Mouse (Mus musculus) midbrain, postnatal 0 days (tissue): ENCODE data around the gene Gm10638. TPM values are rescaled to one million over a fixed set of nuclear protein-coding genes. Genes with fewer than 3 reads are reported as not detected.

Source experiments
- ATAC-seq: fragments of 200-750 bp; cut with Nextera tagmentation; 2 replicates; pipeline ENCODE4 v1.8.0; 2017; ENCODE audit warnings: moderate number of reproducible peaks, mild to moderate bottlenecking, moderate TSS enrichment, moderate library complexity; ENCODE audit not compliant: low FRiP score
- DNase-seq: peaks from one replicate; pipeline ENCODE4 v3.0.0-alpha.2; 2015; ENCODE audit warnings: low spot score
- H3K27ac ChIP-seq: fragments of 300-500 bp; sonication (generic); 2 replicates; pipeline ENCODE4 v1.5.1; 2014; ENCODE audit warnings: low read depth, mild to moderate bottlenecking, low read length, mixed read lengths
- H3K27me3 ChIP-seq: fragments of 300-500 bp; sonication (generic); 2 replicates; pipeline ENCODE4 v1.6.1; 2014; ENCODE audit warnings: low read length, control low read depth, mixed read lengths; ENCODE audit not compliant: insufficient read depth
- H3K36me3 ChIP-seq: fragments of 300-500 bp; sonication (generic); 2 replicates; pipeline ENCODE4 v1.6.1; 2014; ENCODE audit warnings: low read length, control low read depth, mixed read lengths; ENCODE audit not compliant: insufficient read depth
- H3K4me1 ChIP-seq: fragments of 300-500 bp; sonication (generic); 2 replicates; pipeline ENCODE4 v1.6.1; 2014; ENCODE audit warnings: mild to moderate bottlenecking, control low read depth, antibody characterized with exemption, low read length, mixed read lengths; ENCODE audit not compliant: insufficient read depth
- H3K4me2 ChIP-seq: fragments of 300-500 bp; sonication (generic); 2 replicates; pipeline ENCODE4 v1.6.1; 2014; ENCODE audit warnings: low read depth, mild to moderate bottlenecking, low read length, mixed read lengths; ENCODE audit not compliant: poor library complexity, severe bottlenecking
- H3K4me3 ChIP-seq: fragments of 300-500 bp; sonication (generic); 2 replicates; pipeline ENCODE4 v1.5.1; 2014; ENCODE audit warnings: low read depth, mild to moderate bottlenecking, low read length, moderate library complexity
- H3K9ac ChIP-seq: fragments of 300-500 bp; sonication (generic); replicated peaks from 2 replicates; pipeline ENCODE4 v1.6.1; 2014; ENCODE audit warnings: mild to moderate bottlenecking, low read length, moderate library complexity, mixed read lengths; ENCODE audit not compliant: poor library complexity, severe bottlenecking
- H3K9me3 ChIP-seq: fragments of 300-500 bp; sonication (generic); 2 replicates; pipeline ENCODE4 v1.6.1; 2016; ENCODE audit warnings: low read length, control low read depth
- CTCF ChIP-seq: IDR thresholded peaks from 2 replicates; pipeline ENCODE4 v1.5.1; 2016; ENCODE audit warnings: antibody characterized with exemption, mild to moderate bottlenecking
- WGBS: fragments of 180-500 bp; shearing (Covaris S2); extraction: QIAGEN DNeasy Blood & Tissue Kit; methylation state at CpG from one replicate; pipeline ENCODE4 v1.1.7; 2014; 5-methylcytosine and 5-hydroxymethylcytosine counted together
- polyA plus RNA-seq: library from polyadenylated mRNA; unstranded; fragments of >200 nt; fragmentation: Nextera tagmentation; extraction: Ambion mirVana; gene quantifications from 2 replicates; pipeline ENCODE4 v1.2.1, GENCODE M21; 2015
- total RNA-seq: library from RNA; depleted of rRNA; stranded (reverse); fragments of >200 nt; gene quantifications from 2 replicates; pipeline ENCODE4 v1.2.3, GENCODE M21; 2014

Gm10638 gene
- total and polyA plus RNA-seq, 2 experiments from 2014 or later: 1.9 to 6.1 TPM

- Histone ChIP-seq H3K27ac (no peak overlapping the region), H3K4me2 (no peak overlapping the region), H3K27me3 (no peaks in the 10 kb centered on the region), H3K4me3 (no peak overlapping the region), H3K9ac (no peak overlapping the region), H3K9me3 (no peaks in the 10 kb centered on the region), H3K4me1 (no peaks in the 10 kb centered on the region), H3K36me3 (no peaks in the 10 kb centered on the region)
- DNase-seq (no peak), ATAC-seq (no peak)
- no peak for TF ChIP-seq CTCF
- WGBS: 45% methylated on average over 4 of the region's 4 CpGs
Measured at GRCm38 (mm10) chr8:86734171-86734570, 11.3 kb upstream of the Gm10638 start.

- Histone ChIP-seq H3K27me3 (no peaks in the 10 kb centered on the region), H3K4me1 (no peaks in the 10 kb centered on the region), H3K4me3 (no peak overlapping the region), H3K9ac (no peak overlapping the region), H3K36me3 (no peaks in the 10 kb centered on the region), H3K27ac (no peak overlapping the region), H3K4me2 (no peak overlapping the region), H3K9me3 (no peaks in the 10 kb centered on the region)
- DNase-seq (no peak), ATAC-seq (no peak)
- no peak for TF ChIP-seq CTCF
- 85% methylated on average over 1 of the region's 1 CpGs for WGBS
Measured at GRCm38 (mm10) chr8:86734954-86735353, 10.5 kb upstream of the Gm10638 start.

GRCm38 (mm10) chr8:86735446-86736111 lies 9.9 kb upstream of the Gm10638 start:
- WGBS: 46% methylated on average over 3 of the region's 3 CpGs
- no peaks in the 10 kb centered on the region for H3K36me3 ChIP-seq
- ATAC-seq: no peak
- H3K27me3 ChIP-seq: no peaks in the 10 kb centered on the region
- H3K4me3 ChIP-seq: no peak overlapping the region
- TF ChIP-seq CTCF: no peak
- no peaks in the 10 kb centered on the region for H3K9me3 ChIP-seq
- H3K9ac ChIP-seq: no peak overlapping the region
- no peak for DNase-seq
- no peak overlapping the region for H3K4me2 ChIP-seq
- H3K4me1 ChIP-seq: no peaks in the 10 kb centered on the region
- H3K27ac ChIP-seq: no peak overlapping the region

GRCm38 (mm10) chr8:86740899-86741298 lies 4.6 kb upstream of the Gm10638 start:
- Histone ChIP-seq H3K9ac (no peak overlapping the region), H3K4me3 (no peak overlapping the region), H3K4me2 (no peak overlapping the region), H3K36me3 (no peaks in the 10 kb centered on the region), H3K9me3 (no peaks in the 10 kb centered on the region), H3K4me1 (peaks cover 8% of the 10 kb centered on the region; the same call in 1 of the 2 replicates), H3K27me3 (no peaks in the 10 kb centered on the region), H3K27ac (no peak overlapping the region)
- DNase-seq: no peak
- TF ChIP-seq CTCF: no peak
- ATAC-seq: no peak

- Histone ChIP-seq H3K27me3 (no peaks in the 10 kb centered on the region), H3K27ac (no peak overlapping the region), H3K4me3 (no peak overlapping the region), H3K9me3 (no peaks in the 10 kb centered on the region), H3K9ac (no peak overlapping the region), H3K36me3 (no peaks in the 10 kb centered on the region), H3K4me2 (no peak overlapping the region), H3K4me1 (peaks cover 8% of the 10 kb centered on the region; the same call in 1 of the 2 replicates)
- no peak for DNase-seq
- TF ChIP-seq CTCF: no peak
- ATAC-seq: no peak
Measured at GRCm38 (mm10) chr8:86741627-86742026, 3.9 kb upstream of the Gm10638 start.

GRCm38 (mm10) chr8:86742605-86743345 lies 2.7 kb upstream of the Gm10638 start:
- Histone ChIP-seq H3K27ac (no peak overlapping the region), H3K27me3 (no peaks in the 10 kb centered on the region), H3K9me3 (no peaks in the 10 kb centered on the region), H3K4me3 (no peak overlapping the region), H3K9ac (no peak overlapping the region), H3K36me3 (no peaks in the 10 kb centered on the region), H3K4me2 (no peak overlapping the region), H3K4me1 (peaks cover 8% of the 10 kb centered on the region; the same call in 1 of the 2 replicates)
- 73% methylated on average over 7 of the region's 7 CpGs for WGBS
- DNase-seq (no peak), ATAC-seq (no peak)
- TF ChIP-seq CTCF: no peak
